Mouse (Mus musculus) testis, adult 2 months (tissue): ENCODE results near the gene Igflr1.

ENCODE experiments used
- CTCF ChIP-seq: fragments of 200-500 bp; IDR thresholded peaks from 2 replicates; pipeline ENCODE4 v1.5.1; 2012; ENCODE audit warnings: low read depth, mild to moderate bottlenecking, inconsistent platforms, low read length, moderate library complexity; ENCODE audit not compliant: control insufficient read depth, insufficient read depth, insufficient replicate concordance
- POLR2A ChIP-seq: fragments of 200-500 bp; IDR thresholded peaks from 2 replicates; pipeline ENCODE4 v1.6.1; 2012; ENCODE audit warnings: low read depth, mild to moderate bottlenecking, inconsistent platforms, low read length, moderate library complexity; ENCODE audit not compliant: control insufficient read depth

DNA sequence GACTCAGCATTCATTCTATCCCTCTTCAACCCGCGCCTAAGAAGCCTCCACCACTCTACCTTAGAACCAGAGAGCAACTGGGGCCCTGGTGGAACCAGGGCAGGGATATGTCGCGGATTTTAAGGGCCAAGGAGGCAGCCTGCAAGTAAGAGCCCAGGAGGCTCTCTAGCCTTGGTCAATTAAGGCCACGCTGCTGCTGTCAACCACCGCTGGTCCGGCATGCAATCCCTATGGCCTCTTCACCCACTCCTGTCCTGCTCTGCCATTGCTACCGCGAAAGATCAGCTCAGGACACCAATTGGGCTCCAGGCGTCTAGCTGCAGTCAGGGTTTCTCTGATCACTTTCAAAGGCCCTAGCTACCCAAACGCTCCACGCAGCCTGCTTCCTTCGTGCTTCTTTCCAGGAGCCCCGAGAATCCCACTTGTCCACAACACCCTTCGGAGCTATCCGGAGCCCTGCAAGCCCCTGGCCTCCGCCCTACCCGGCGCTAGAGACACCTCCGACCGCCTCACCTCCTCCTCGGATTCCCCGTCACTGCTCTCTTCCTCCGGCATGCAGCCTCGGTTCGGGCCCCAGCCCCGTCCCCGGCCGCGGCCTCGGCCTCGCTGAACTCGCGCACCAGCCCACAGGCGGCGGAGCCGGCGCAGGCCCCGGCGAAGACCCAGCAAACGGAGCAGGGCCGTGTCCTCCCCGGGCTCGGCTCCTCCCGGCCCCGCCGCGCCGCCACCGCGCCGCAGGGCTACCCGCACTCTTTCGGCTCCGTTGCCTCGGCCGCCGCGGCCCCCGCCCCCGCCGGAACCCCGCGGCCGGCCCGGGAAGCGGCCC is 22.8 kb downstream of the Igflr1 start:
- TF ChIP-seq CTCF (no peak), POLR2A (no peak; the same call in 1 of the 2 replicates)
